ENCODE assay signal across 22 mouse cellular contexts in the genomic region with DNA sequence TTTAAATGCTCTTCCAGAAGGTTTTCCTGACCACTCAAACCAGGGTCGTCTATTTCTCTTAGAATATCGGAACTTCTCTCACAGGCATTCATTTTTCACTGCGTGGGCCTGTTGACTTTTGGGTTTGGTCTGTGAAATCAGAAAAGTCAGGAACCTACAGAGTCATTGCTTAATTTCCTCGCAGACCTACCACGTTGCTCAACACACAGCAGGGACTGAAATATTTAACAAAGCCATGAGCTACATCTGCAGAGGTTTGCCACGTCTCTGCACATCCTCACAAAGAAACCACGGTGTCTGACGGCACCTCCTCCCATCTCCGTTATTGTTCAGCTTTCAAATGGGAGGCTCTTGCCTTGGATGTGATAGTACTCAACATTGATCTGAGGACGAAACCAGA. TPM values are rescaled to one million over a fixed set of nuclear protein-coding genes. Genes with fewer than 3 reads are reported as not detected.
DNase-seq lines count a peak whose midpoint lies in the region; ATAC-seq lines count a peak whose summit lies in the region.
"Had no signal": no experiment of that assay in that cellular context is flagged by ENCODE, and none has a peak within 500 bp of the region (broad histone marks: within the 10 kb centered on the region; RNA-seq: fewer than 3 reads in every experiment).

No protein-coding gene starts in this region.

- H3K36me3 ChIP-seq in liver, embryonic 16.5 days (ENCODE audit: control insufficient read depth, insufficient read depth) = no peaks in the 10 kb centered on the region
- H3K36me3 ChIP-seq in forebrain, embryonic 11.5 days (ENCODE audit: control insufficient read depth, insufficient read depth, low read length) = no peaks in the 10 kb centered on the region
- H3K36me3 ChIP-seq: embryonic facial prominence, embryonic 12.5 days; forebrain, embryonic 12.5 days; heart, embryonic 10.5 days; hindbrain, embryonic 13.5 days had no signal

- H3K27me3 ChIP-seq in liver, embryonic 16.5 days (ENCODE audit: control insufficient read depth, insufficient read depth, low read depth, low read length) = no peaks in the 10 kb centered on the region
- H3K27me3 ChIP-seq in forebrain, embryonic 11.5 days (ENCODE audit: control insufficient read depth, insufficient read depth, low read length) = no peaks in the 10 kb centered on the region
- H3K27me3 ChIP-seq: hindbrain, embryonic 13.5 days had no signal

- DNase-seq in liver = no peak
- no peak for DNase-seq in heart, adult 11 months
- no peak for DNase-seq in forebrain, embryonic 11.5 days (ENCODE audit: low spot score)
- DNase-seq: adrenal gland, adult 2 months; adrenal gland, postnatal 25 days; cerebellum, adult 2 months; cerebellum, postnatal 10 days; forebrain, postnatal 0 days; gastrocnemius, adult 2 months; gastrocnemius, postnatal 25 days; heart, adult 18-20 months; heart, postnatal 10 days had no signal

- H3K27ac ChIP-seq in liver, embryonic 16.5 days (ENCODE audit: low read length) = peak overlapping the region; percentile 39
- H3K27ac ChIP-seq in forebrain, embryonic 11.5 days (ENCODE audit: low read depth, low read length) = no peak overlapping the region
- H3K27ac ChIP-seq: embryonic facial prominence, embryonic 12.5 days; forebrain, embryonic 12.5 days; gastrocnemius, adult 2 months; heart, embryonic 10.5 days; hindbrain, embryonic 13.5 days had no signal

- WGBS in liver, embryonic 16.5 days (ENCODE audit: insufficient replicate concordance) = 51% methylated on average over 10 of the region's 10 CpGs
- WGBS in forebrain, embryonic 11.5 days = 84% methylated on average over 10 of the region's 10 CpGs

- no peaks in the 10 kb centered on the region; the same call in 1 of the 2 replicates for H3K4me1 ChIP-seq in liver, embryonic 16.5 days (ENCODE audit: control insufficient read depth, low read depth, low read length)
- H3K4me1 ChIP-seq in forebrain, embryonic 11.5 days (replicated peaks; ENCODE audit: control insufficient read depth, insufficient read depth, low read length) = peaks cover 10% of the 10 kb centered on the region; the same call in 1 of the 2 replicates

- no peak for ATAC-seq in liver, embryonic 16.5 days (ENCODE audit: low read depth)
- 0 out of 2 replicates have a peak, but pooled peaks have one; percentile 22 for ATAC-seq in common myeloid progenitor, adult 5-6 weeks (replicated peaks; ENCODE audit: low read depth, poor library complexity, severe bottlenecking)
- peak; percentile 69 for ATAC-seq in megakaryocyte, adult 5-6 weeks (ENCODE audit: poor library complexity, severe bottlenecking)
- ATAC-seq in forebrain, embryonic 11.5 days (replicated peaks; ENCODE audit: low FRiP score) = no peak
- ATAC-seq: forebrain, postnatal 0 days had no signal

- H3K4me3 ChIP-seq in liver, embryonic 16.5 days (ENCODE audit: low read depth, low read length) = no peak overlapping the region
- no peak overlapping the region for H3K4me3 ChIP-seq in forebrain, embryonic 11.5 days (ENCODE audit: low read depth, low read length)
- H3K4me3 ChIP-seq: embryonic facial prominence, embryonic 12.5 days; forebrain, embryonic 12.5 days; gastrocnemius, adult 2 months; heart, embryonic 10.5 days; hindbrain, embryonic 13.5 days had no signal

- H3K9me3 ChIP-seq in liver, embryonic 16.5 days (replicated peaks; ENCODE audit: control insufficient read depth, low read length) = no peaks in the 10 kb centered on the region
- no peaks in the 10 kb centered on the region for H3K9me3 ChIP-seq in forebrain, embryonic 11.5 days (ENCODE audit: control insufficient read depth, low read length)
- H3K9me3 ChIP-seq: embryonic facial prominence, embryonic 12.5 days; forebrain, embryonic 12.5 days; heart, embryonic 10.5 days; hindbrain, embryonic 13.5 days had no signal

- no peak overlapping the region; the same call in 1 of the 2 replicates for H3K9ac ChIP-seq in liver, embryonic 16.5 days (ENCODE audit: low read depth, low read length)
- no peak overlapping the region for H3K9ac ChIP-seq in forebrain, embryonic 11.5 days (ENCODE audit: low read length)
- H3K9ac ChIP-seq: embryonic facial prominence, embryonic 12.5 days; forebrain, embryonic 12.5 days; forebrain, postnatal 0 days; hindbrain, embryonic 13.5 days had no signal

- no peak overlapping the region for H3K4me2 ChIP-seq in liver, embryonic 16.5 days (ENCODE audit: low read depth, low read length)
- H3K4me2 ChIP-seq in forebrain, embryonic 11.5 days (ENCODE audit: low read depth, low read length, severe bottlenecking) = no peak overlapping the region
- H3K4me2 ChIP-seq: embryonic facial prominence, embryonic 12.5 days; forebrain, embryonic 12.5 days; hindbrain, embryonic 13.5 days had no signal

RNA-seq across cellular contexts. Expression of a gene that starts 7.7 kb away (rescaled TPM):
- polyA plus RNA-seq in liver, embryonic 16.5 days (2015; fragmentation: Nextera tagmentation; extraction: Ambion mirVana) = 0.04 and 0.14 TPM in 2 replicates
- 0.58 TPM in 1 of 2 replicates, not detected in the other for total RNA-seq in common myeloid progenitor, adult 5-6 weeks (2017)
- total RNA-seq in megakaryocyte, adult 5-6 weeks (2015) = 0.07 and 0.34 TPM in 2 replicates
- total RNA-seq in megakaryocyte, adult 5-6 weeks (2017) = not detected in 2 replicates
- 0.16 TPM in 2 replicates for polyA plus RNA-seq in forebrain, embryonic 11.5 days (2014; fragmentation: Nextera tagmentation; extraction: Ambion mirVana)
- total RNA-seq: adrenal gland, adult 2 months had no signal
- polyA plus RNA-seq: adrenal gland, adult 2 months; heart, embryonic 10.5 days; heart, embryonic 14.5 days had no signal

RNA-seq across cellular contexts. Expression of a gene that starts 9.4 kb away (rescaled TPM):
- polyA plus RNA-seq in liver, embryonic 16.5 days (2015; fragmentation: Nextera tagmentation; extraction: Ambion mirVana) = 4.3 and 5.0 TPM in 2 replicates
- 1.6 and 3.4 TPM in 2 replicates for total RNA-seq in common myeloid progenitor, adult 5-6 weeks (2017)
- total RNA-seq in megakaryocyte, adult 5-6 weeks (2015) = 9.5 and 13.1 TPM in 2 replicates
- 12.1 and 12.4 TPM in 2 replicates for total RNA-seq in megakaryocyte, adult 5-6 weeks (2017)
- polyA plus RNA-seq in forebrain, embryonic 11.5 days (2014; fragmentation: Nextera tagmentation; extraction: Ambion mirVana) = 3.2 and 3.6 TPM in 2 replicates

RNA-seq across cellular contexts. Expression of a gene that starts 18.5 kb away (rescaled TPM):
- polyA plus RNA-seq in liver, embryonic 16.5 days (2015; fragmentation: Nextera tagmentation; extraction: Ambion mirVana) = not detected in 2 replicates
- total RNA-seq in common myeloid progenitor, adult 5-6 weeks (2017) = not detected in 2 replicates
- total RNA-seq in megakaryocyte, adult 5-6 weeks (2015) = not detected in 2 replicates
- total RNA-seq in megakaryocyte, adult 5-6 weeks (2017) = not detected in 2 replicates
- not detected in 2 replicates for polyA plus RNA-seq in forebrain, embryonic 11.5 days (2014; fragmentation: Nextera tagmentation; extraction: Ambion mirVana)
- total RNA-seq: ES-E14; gastrocnemius, adult 2 months; gastrocnemius, postnatal 25 days; heart, postnatal 10 days; hematopoietic stem cell, adult 5-6 weeks had no signal
- polyA plus RNA-seq: embryonic facial prominence, embryonic 12.5 days; forebrain, embryonic 12.5 days; heart, embryonic 10.5 days; heart, embryonic 14.5 days; hindbrain, embryonic 13.5 days had no signal

RNA-seq across cellular contexts. Expression of a gene that starts 25.2 kb away (rescaled TPM):
- 4.4 and 5.0 TPM in 2 replicates for polyA plus RNA-seq in liver, embryonic 16.5 days (2015; fragmentation: Nextera tagmentation; extraction: Ambion mirVana)
- 27.7 and 32.7 TPM in 2 replicates for total RNA-seq in common myeloid progenitor, adult 5-6 weeks (2017)
- total RNA-seq in megakaryocyte, adult 5-6 weeks (2015) = 179 and 180 TPM in 2 replicates
- total RNA-seq in megakaryocyte, adult 5-6 weeks (2017) = 45.3 and 70.2 TPM in 2 replicates
- polyA plus RNA-seq in forebrain, embryonic 11.5 days (2014; fragmentation: Nextera tagmentation; extraction: Ambion mirVana) = 25.9 and 26.2 TPM in 2 replicates

RNA-seq across cellular contexts. Expression of a gene that starts 29.4 kb away (rescaled TPM):
- 16.0 and 17.9 TPM in 2 replicates for polyA plus RNA-seq in liver, embryonic 16.5 days (2015; fragmentation: Nextera tagmentation; extraction: Ambion mirVana)
- 4.2 and 4.8 TPM in 2 replicates for total RNA-seq in common myeloid progenitor, adult 5-6 weeks (2017)
- 1.3 and 3.9 TPM in 2 replicates for total RNA-seq in megakaryocyte, adult 5-6 weeks (2015)
- 1.1 and 1.7 TPM in 2 replicates for total RNA-seq in megakaryocyte, adult 5-6 weeks (2017)
- 6.7 and 9.6 TPM in 2 replicates for polyA plus RNA-seq in forebrain, embryonic 11.5 days (2014; fragmentation: Nextera tagmentation; extraction: Ambion mirVana)

Comparison
In these comparisons a context has a peak if more than half of its experiments do, and no peak if none do; other contexts are left out.
1. ATAC-seq: peak in common myeloid progenitor, adult 5-6 weeks (single experiment) and megakaryocyte, adult 5-6 weeks (single experiment); none in liver, embryonic 16.5 days (single experiment) and forebrain, embryonic 11.5 days (single experiment).